Mouse (Mus musculus) small intestine, adult 2 months (tissue): ENCODE data around the gene Kpnb1.

Experiments used
- CTCF ChIP-seq: fragments of 200-500 bp; IDR thresholded peaks from 2 replicates; pipeline ENCODE4 v1.5.1; 2012; ENCODE audit warnings: low read depth, mild to moderate bottlenecking, control low read depth, inconsistent platforms, low read length, moderate library complexity, mixed read lengths; ENCODE audit not compliant: insufficient replicate concordance, insufficient read length; ENCODE audit errors: extremely low read depth
- POLR2A ChIP-seq: fragments of 200-500 bp; IDR thresholded peaks from 2 replicates; pipeline ENCODE4 v1.6.1; 2012; ENCODE audit warnings: low read depth, mild to moderate bottlenecking, control low read depth, inconsistent platforms, low read length, moderate library complexity

GRCm38 (mm10) chr11:97132185-97132584 is 55.5 kb downstream of the Kpnb1 start:
- TF ChIP-seq CTCF (no peak), POLR2A (no peak)
